Mouse (Mus musculus) liver, postnatal 0 days (tissue): Measurements from ENCODE around the gene Lbx2.
A peak's percentile ranks its signal among the peaks of the same experiment; 100 is the strongest.

ENCODE experiments used
- CTCF ChIP-seq: sonication (generic); IDR thresholded peaks from 2 replicates; pipeline ENCODE4 v1.5.1; 2016; ENCODE audit warnings: antibody characterized with exemption, low read depth
- EP300 ChIP-seq: IDR thresholded peaks from 2 replicates; pipeline ENCODE4 v1.6.1; 2016; ENCODE audit warnings: antibody characterized with exemption, low read depth, mild to moderate bottlenecking

GRCm38 (mm10) chr6:83124851-83125312 lies 38.7 kb downstream of the Lbx2 start:
- TF ChIP-seq CTCF (no peak), EP300 (peak; percentile 82)
